Mouse (Mus musculus): ENCODE measurements around the gene Rgs19. TPM values are rescaled to one million over a fixed set of nuclear protein-coding genes. Genes with fewer than 3 reads are reported as not detected.
A peak's percentile ranks its signal among the peaks of the same experiment; 100 is the strongest.

Gene Rgs19
- polyA plus RNA-seq, 1 experiment from 2014 or later, result 20.0 TPM

GRCm38 (mm10) chr2:181680716-181681117, 13.1 kb downstream of the Rgs19 start:
- H3K27me3 ChIP-seq (ENCODE audit: control insufficient read depth, insufficient read depth, low read length), result no peaks in the 10 kb centered on the region
- H3K27ac ChIP-seq (replicated peaks), result peak overlapping the region; percentile 56; the same call in 1 of the 2 replicates
- H3K4me1 ChIP-seq (replicated peaks; ENCODE audit: control insufficient read depth, insufficient read depth), result no peaks in the 10 kb centered on the region; the same call in 1 of the 2 replicates
- H3K9me3 ChIP-seq (ENCODE audit: control insufficient read depth, low read length), result no peaks in the 10 kb centered on the region
- peak overlapping the region; percentile 94 for H3K4me2 ChIP-seq (replicated peaks; ENCODE audit: low read depth)
- peak overlapping the region; percentile 65 for H3K4me3 ChIP-seq (ENCODE audit: low read depth, low read length)
- DNase-seq (ENCODE audit: low spot score) (no peak), ATAC-seq (ENCODE audit: low FRiP score, low TSS enrichment) (peak; percentile 36; the same call in 1 of the 2 replicates)
- H3K36me3 ChIP-seq (ENCODE audit: control insufficient read depth, insufficient read depth, low read length), result no peaks in the 10 kb centered on the region
- TF ChIP-seq EP300 (optimal IDR thresholded peaks at IDR 0.05) (no peak), CTCF (IDR thresholded peaks at IDR 0.05; ENCODE audit: low read depth) (no peak)
- peak overlapping the region; percentile 81 for H3K9ac ChIP-seq (ENCODE audit: low read length)
- WGBS, result 15% methylated on average over 7 of the region's 7 CpGs

GRCm38 (mm10) chr2:181679951-181680715, 13.6 kb downstream of the Rgs19 start, which contains the start of gene Tcea2:
Tcea2 (plus strand) TSS chr2:181680310.
- Histone ChIP-seq H3K4me1 (replicated peaks; ENCODE audit: control insufficient read depth, insufficient read depth) (no peaks in the 10 kb centered on the region; the same call in 1 of the 2 replicates), H3K9ac (ENCODE audit: low read length) (peak within 1 kb of the TSS; percentile 81), H3K27me3 (ENCODE audit: control insufficient read depth, insufficient read depth, low read length) (no peaks in the 10 kb centered on the region), H3K4me2 (replicated peaks; ENCODE audit: low read depth) (peak within 1 kb of the TSS; percentile 94), H3K4me3 (ENCODE audit: low read depth, low read length) (peak within 1 kb of the TSS; percentile 65), H3K36me3 (ENCODE audit: control insufficient read depth, insufficient read depth, low read length) (no peaks in the 10 kb centered on the region), H3K9me3 (ENCODE audit: control insufficient read depth, low read length) (no peaks in the 10 kb centered on the region), H3K27ac (replicated peaks) (peak within 1 kb of the TSS; percentile 56; the same call in 1 of the 2 replicates)
- DNase-seq (ENCODE audit: low spot score) (peak; percentile 78), ATAC-seq (ENCODE audit: low FRiP score, low TSS enrichment) (peak; percentile 45)
- under 1% methylated on average over 64 of the region's 69 CpGs for WGBS
- TF ChIP-seq EP300 (optimal IDR thresholded peaks at IDR 0.05) (no peak), CTCF (IDR thresholded peaks at IDR 0.05; ENCODE audit: low read depth) (0 out of 2 replicates have a peak, but pooled peaks have one; percentile 44)

- Histone ChIP-seq H3K4me2 (replicated peaks; ENCODE audit: low read depth) (no peak overlapping the region), H3K4me1 (replicated peaks; ENCODE audit: control insufficient read depth, insufficient read depth) (no peaks in the 10 kb centered on the region; the same call in 1 of the 2 replicates), H3K27ac (replicated peaks) (no peak overlapping the region), H3K9ac (ENCODE audit: low read length) (no peak overlapping the region), H3K4me3 (ENCODE audit: low read depth, low read length) (no peak overlapping the region), H3K9me3 (ENCODE audit: control insufficient read depth, low read length) (no peaks in the 10 kb centered on the region), H3K36me3 (ENCODE audit: control insufficient read depth, insufficient read depth, low read length) (no peaks in the 10 kb centered on the region), H3K27me3 (ENCODE audit: control insufficient read depth, insufficient read depth, low read length) (no peaks in the 10 kb centered on the region)
- ATAC-seq (ENCODE audit: low FRiP score, low TSS enrichment) (peak; percentile 84), DNase-seq (ENCODE audit: low spot score) (peak; percentile 82)
- WGBS, result 50% methylated on average over 1 of the region's 1 CpGs
- TF ChIP-seq CTCF (IDR thresholded peaks at IDR 0.05; ENCODE audit: low read depth) (peak; percentile 100), EP300 (optimal IDR thresholded peaks at IDR 0.05) (no peak)
These were observed 15.0 kb downstream of the Rgs19 start for GRCm38 (mm10) chr2:181678780-181679179.

GRCm38 (mm10) chr2:181677755-181678098, 16.1 kb downstream of the Rgs19 start:
- Histone ChIP-seq H3K27ac (replicated peaks) (no peak overlapping the region), H3K36me3 (ENCODE audit: control insufficient read depth, insufficient read depth, low read length) (no peaks in the 10 kb centered on the region), H3K9ac (ENCODE audit: low read length) (no peak overlapping the region), H3K4me1 (replicated peaks; ENCODE audit: control insufficient read depth, insufficient read depth) (no peaks in the 10 kb centered on the region; the same call in 1 of the 2 replicates), H3K27me3 (ENCODE audit: control insufficient read depth, insufficient read depth, low read length) (no peaks in the 10 kb centered on the region), H3K4me2 (replicated peaks; ENCODE audit: low read depth) (no peak overlapping the region), H3K9me3 (ENCODE audit: control insufficient read depth, low read length) (no peaks in the 10 kb centered on the region), H3K4me3 (ENCODE audit: low read depth, low read length) (no peak overlapping the region)
- TF ChIP-seq EP300 (optimal IDR thresholded peaks at IDR 0.05), result no peak
- no peak for TF ChIP-seq CTCF (IDR thresholded peaks at IDR 0.05; ENCODE audit: low read depth)
- ATAC-seq (ENCODE audit: low FRiP score, low TSS enrichment), result no peak
- WGBS, result 64% methylated on average over 3 of the region's 3 CpGs
- no peak for DNase-seq (ENCODE audit: low spot score)

- Histone ChIP-seq H3K36me3 (ENCODE audit: control insufficient read depth, insufficient read depth, low read length) (no peaks in the 10 kb centered on the region), H3K9me3 (ENCODE audit: control insufficient read depth, low read length) (no peaks in the 10 kb centered on the region), H3K27ac (replicated peaks) (0 out of 2 replicates have a peak overlapping the region, but pooled peaks have one; percentile 30), H3K4me2 (replicated peaks; ENCODE audit: low read depth) (no peak overlapping the region), H3K9ac (ENCODE audit: low read length) (no peak overlapping the region; the same call in 1 of the 2 replicates), H3K27me3 (ENCODE audit: control insufficient read depth, insufficient read depth, low read length) (no peaks in the 10 kb centered on the region; the same call in 1 of the 2 replicates), H3K4me3 (ENCODE audit: low read depth, low read length) (no peak overlapping the region), H3K4me1 (replicated peaks; ENCODE audit: control insufficient read depth, insufficient read depth) (no peaks in the 10 kb centered on the region; the same call in 1 of the 2 replicates)
- DNase-seq (ENCODE audit: low spot score) (no peak), ATAC-seq (ENCODE audit: low FRiP score, low TSS enrichment) (no peak)
- WGBS, result 67% methylated on average over 5 of the region's 5 CpGs
- no peak for TF ChIP-seq EP300 (optimal IDR thresholded peaks at IDR 0.05)
- TF ChIP-seq CTCF (IDR thresholded peaks at IDR 0.05; ENCODE audit: low read depth), result no peak
These were observed 16.6 kb downstream of the Rgs19 start for GRCm38 (mm10) chr2:181677096-181677754.
